Mouse (Mus musculus) E14TG2a.4 (cell line): Measurements from ENCODE around the gene Apba2.

ENCODE experiments used
- CTCF ChIP-seq: conservative IDR thresholded peaks from 2 replicates; pipeline ENCODE4 v1.5.1; 2014; ENCODE audit warnings: low read length
- NANOG ChIP-seq: IDR thresholded peaks from 2 replicates; pipeline ENCODE4 v1.6.1; 2014; ENCODE audit warnings: borderline replicate concordance, low read length, mixed read lengths
- POU5F1 ChIP-seq: IDR thresholded peaks from 2 replicates; pipeline ENCODE4 v1.6.1; 2014; ENCODE audit warnings: low read length, borderline replicate concordance

DNA sequence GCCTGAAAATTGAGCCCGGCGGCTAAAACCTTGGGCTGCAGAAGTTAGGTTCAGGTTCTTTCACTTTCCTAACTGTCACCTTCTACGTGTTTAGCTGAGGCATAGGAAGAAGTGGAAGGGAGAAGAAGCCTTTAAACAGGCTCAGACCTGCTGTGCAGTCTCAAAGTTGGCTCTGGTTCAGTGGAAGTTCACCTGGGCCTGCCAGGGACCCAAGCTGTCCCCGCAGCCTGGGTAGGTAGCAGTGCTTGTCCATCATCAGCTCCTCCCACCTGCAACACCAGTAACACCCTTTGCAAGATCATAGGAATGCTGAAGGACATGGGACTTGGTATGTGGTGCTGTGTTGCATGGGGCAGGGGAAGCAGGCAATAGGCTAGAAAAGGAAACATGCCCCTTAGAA lies 17.6 kb downstream of the Apba2 start:
- no peak for TF ChIP-seq CTCF
- no peak for TF ChIP-seq NANOG
- TF ChIP-seq POU5F1, result no peak
